Mouse (Mus musculus): ENCODE measurements around the gene Wipi2.

- TF ChIP-seq POLR2A (IDR thresholded peaks at IDR 0.05; ENCODE audit: extremely low read depth, insufficient read depth, low read length) (no peak), CTCF (IDR thresholded peaks at IDR 0.05; ENCODE audit: extremely low read depth, insufficient read depth, low read length) (no peak)
Observed at GRCm38 (mm10) chr5:142640088-142640487, 12.6 kb downstream of the Wipi2 start.

All from cortical plate, adult 2 months (tissue).